Mouse (Mus musculus): ENCODE results near the gene Lrrc3c. TPM values are rescaled to one million over a fixed set of nuclear protein-coding genes. Genes with fewer than 3 reads are reported as not detected.

The Lrrc3c gene
- polyA plus RNA-seq, 1 experiment from 2014 or later: not detected

DNA sequence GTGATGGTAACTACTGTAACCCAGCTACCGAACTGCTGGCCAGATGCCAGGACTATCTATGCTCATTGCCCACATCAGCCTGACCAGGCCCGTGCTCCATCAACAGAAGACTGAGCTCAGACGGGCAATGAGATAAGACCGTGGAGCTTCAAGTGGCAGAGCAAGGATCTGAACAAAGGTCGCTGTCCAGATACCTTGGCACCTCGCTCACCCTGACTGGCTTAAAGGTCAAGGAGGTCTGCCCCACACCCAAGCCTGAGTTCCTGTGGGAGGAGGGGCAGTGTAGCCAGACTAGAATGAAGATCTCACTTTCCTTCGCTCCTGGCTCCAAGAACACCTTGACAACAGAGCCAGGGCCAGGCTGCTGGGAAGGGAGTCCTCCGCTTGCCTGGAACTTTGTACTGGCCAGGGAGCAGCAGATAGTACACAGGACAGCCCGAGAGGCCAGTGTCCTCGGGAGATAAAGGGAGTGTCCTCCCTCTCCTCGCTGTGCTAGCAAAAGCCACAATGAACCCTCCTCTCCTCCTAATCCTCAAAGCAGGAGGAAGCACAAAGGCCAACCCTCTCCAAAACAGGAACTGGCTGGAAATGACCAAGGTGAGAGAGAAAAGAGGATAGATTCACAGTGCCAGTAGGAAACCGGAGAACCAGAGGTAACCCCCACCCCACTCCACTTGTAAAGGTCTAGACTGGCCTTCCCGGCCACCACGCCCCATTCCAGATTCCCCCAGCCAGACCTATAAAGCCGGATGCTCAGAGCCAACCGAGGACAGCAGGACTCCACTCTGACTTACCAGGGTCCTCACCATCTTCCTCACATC lies 17.6 kb upstream of the Lrrc3c start:
- Histone ChIP-seq H3K9ac (no peak overlapping the region), H3K27ac (no peak overlapping the region), H3K4me2 (replicated peaks) (no peak overlapping the region), H3K27me3 (replicated peaks) (no peaks in the 10 kb centered on the region), H3K9me3 (no peaks in the 10 kb centered on the region), H3K4me3 (no peak overlapping the region), H3K36me3 (peaks cover 35% of the 10 kb centered on the region), H3K4me1 (peaks cover 9% of the 10 kb centered on the region)
- ATAC-seq (ENCODE audit: low FRiP score, low read depth): no peak
- 87% methylated on average over 16 of the region's 16 CpGs for WGBS

DNA sequence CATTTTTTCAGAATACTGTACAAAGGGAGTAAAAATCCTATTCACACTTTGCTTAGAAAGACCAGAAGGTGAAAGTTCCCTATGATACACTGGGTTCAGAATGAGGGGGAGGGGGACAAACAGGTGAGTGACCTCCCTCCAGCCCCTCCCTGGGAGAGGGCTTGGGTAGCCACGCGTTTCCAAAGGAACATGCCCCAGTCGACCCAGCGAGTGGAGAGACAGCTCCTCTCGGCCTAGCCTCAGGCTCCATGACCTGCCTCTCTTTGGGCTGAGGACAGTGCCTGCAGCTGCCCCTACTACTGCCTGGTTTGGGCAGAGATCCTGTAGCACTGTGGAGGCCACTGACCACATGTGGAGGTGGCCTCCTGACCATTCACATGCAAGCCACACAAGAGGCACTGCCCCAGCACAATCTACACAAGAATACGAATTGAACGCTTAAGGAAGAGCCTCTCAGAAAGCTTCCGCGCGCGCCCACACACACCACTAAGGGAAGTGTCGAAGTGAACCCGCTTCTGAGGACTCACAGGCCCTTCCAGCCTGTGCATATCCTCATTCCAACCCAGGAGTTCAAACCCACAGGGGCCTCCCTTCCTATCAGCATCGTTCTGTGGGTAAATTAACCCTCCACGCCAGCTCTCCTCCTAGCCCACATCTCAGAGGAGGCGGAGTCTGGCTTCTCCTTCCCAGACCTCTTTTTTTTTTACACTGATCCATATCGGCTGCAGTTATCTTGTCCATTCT lies 16.6 kb upstream of the Lrrc3c start:
- no peak for ATAC-seq (ENCODE audit: low FRiP score, low read depth)
- no peak overlapping the region for H3K4me3 ChIP-seq
- peaks cover 35% of the 10 kb centered on the region for H3K36me3 ChIP-seq
- 71% methylated on average over 17 of the region's 17 CpGs for WGBS
- no peaks in the 10 kb centered on the region for H3K9me3 ChIP-seq
- H3K9ac ChIP-seq: no peak overlapping the region
- H3K4me1 ChIP-seq: peaks cover 19% of the 10 kb centered on the region
- H3K4me2 ChIP-seq (replicated peaks): no peak overlapping the region
- no peak overlapping the region for H3K27ac ChIP-seq
- no peaks in the 10 kb centered on the region for H3K27me3 ChIP-seq (replicated peaks)

DNA sequence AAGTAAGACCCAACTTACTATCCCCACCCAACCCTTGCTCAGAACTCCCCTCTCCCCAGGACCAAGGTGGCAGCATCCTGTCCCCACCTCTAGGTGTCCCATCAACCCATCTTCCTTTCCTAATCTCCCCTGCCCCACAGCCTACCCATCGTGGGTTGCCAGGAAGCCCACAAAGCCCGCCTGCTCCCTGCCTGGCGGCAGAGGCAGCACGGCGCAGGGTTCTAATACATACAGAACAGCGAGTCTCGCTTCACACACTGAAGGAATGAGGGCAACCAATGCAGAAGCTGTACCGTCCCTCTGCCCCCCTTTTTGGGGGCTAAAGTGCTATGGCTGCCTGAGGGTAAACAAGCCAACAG lies 16.1 kb upstream of the Lrrc3c start:
- Histone ChIP-seq H3K9me3 (no peaks in the 10 kb centered on the region), H3K4me2 (replicated peaks) (no peak overlapping the region), H3K27me3 (replicated peaks) (no peaks in the 10 kb centered on the region), H3K36me3 (peaks cover 35% of the 10 kb centered on the region), H3K9ac (no peak overlapping the region), H3K27ac (no peak overlapping the region), H3K4me3 (no peak overlapping the region), H3K4me1 (peaks cover 19% of the 10 kb centered on the region)
- no peak for ATAC-seq (ENCODE audit: low FRiP score, low read depth)
- WGBS: 83% methylated on average over 8 of the region's 8 CpGs

DNA sequence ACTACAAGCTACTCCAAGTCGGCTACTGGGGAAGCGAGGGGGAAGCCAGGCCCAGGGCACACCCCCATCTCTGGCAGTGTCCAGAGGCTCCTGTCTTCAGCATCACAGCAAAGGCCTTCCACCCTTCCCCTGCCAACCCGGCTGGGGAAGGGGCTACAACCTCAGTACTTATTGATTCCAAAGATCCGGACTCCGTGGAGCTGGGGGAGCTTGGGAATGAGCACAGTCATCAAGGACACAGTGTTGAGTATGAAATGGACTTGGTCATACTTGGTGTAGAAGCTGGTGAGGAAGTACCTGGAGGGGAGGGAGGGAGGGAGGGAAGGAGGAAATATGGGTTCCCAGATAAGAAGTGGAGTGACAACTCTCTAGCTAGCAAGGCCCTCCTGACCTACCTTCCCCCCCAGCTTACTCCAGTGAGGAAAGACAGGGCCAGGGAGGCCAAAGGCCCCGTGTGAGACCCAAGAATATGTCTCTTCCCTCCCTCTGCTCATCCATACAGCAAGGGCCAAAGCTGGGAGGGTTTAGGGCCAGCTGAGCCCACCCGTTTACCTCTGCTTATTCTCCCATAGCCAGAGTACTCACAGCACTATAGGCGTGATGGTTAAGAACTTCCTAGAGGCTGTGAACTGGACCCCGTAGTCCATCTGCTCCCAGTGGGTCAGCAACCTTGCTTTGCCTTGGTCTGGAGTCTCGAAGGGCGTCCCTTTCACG lies 15.4 kb upstream of the Lrrc3c start:
- Histone ChIP-seq H3K4me2 (replicated peaks) (no peak overlapping the region), H3K36me3 (peaks cover 35% of the 10 kb centered on the region), H3K9ac (no peak overlapping the region), H3K27ac (no peak overlapping the region), H3K27me3 (replicated peaks) (no peaks in the 10 kb centered on the region), H3K4me3 (no peak overlapping the region), H3K4me1 (peaks cover 22% of the 10 kb centered on the region), H3K9me3 (no peaks in the 10 kb centered on the region)
- 85% methylated on average over 12 of the region's 12 CpGs for WGBS
- no peak for ATAC-seq (ENCODE audit: low FRiP score, low read depth)

DNA sequence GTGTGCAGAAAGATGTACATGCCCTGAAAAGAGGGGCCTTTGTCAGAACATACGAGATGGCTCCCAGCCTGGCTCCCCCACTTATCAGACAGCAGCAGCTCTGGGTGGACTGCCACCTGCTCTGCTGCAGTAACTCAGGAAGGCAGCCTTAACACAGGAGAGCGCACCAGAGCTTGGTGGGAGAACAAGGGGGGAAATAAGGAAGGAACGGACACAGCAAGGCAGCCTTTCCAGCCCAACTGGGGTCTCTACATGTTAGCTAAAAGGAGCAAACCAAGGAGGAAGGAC lies 14.9 kb upstream of the Lrrc3c start:
- Histone ChIP-seq H3K9me3 (no peaks in the 10 kb centered on the region), H3K36me3 (peaks cover 35% of the 10 kb centered on the region), H3K4me2 (replicated peaks) (no peak overlapping the region), H3K27ac (no peak overlapping the region), H3K9ac (no peak overlapping the region), H3K4me3 (no peak overlapping the region), H3K4me1 (peaks cover 24% of the 10 kb centered on the region), H3K27me3 (replicated peaks) (no peaks in the 10 kb centered on the region)
- WGBS: 93% methylated on average over 3 of the region's 3 CpGs
- no peak for ATAC-seq (ENCODE audit: low FRiP score, low read depth)

DNA sequence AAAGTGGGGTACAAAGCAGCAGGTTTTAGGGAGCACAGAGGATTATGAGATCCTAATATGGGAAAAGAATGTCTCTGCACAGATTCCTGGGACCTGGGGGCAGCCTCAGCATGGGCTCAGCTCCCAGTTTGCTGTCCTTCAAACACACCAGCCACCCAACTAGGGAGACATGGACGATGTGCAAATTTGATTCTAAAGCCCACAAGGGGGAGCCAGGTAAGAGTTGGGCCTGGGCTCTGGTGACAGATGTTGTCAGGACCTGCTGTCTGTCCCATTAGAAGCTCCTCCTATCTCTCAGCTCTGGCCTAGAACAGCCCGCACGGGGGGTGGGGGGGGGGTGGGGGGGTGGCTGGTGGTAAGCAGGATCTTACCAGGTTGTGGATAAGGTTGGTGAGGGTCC lies 14.5 kb upstream of the Lrrc3c start:
- Histone ChIP-seq H3K9ac (no peak overlapping the region), H3K4me2 (replicated peaks) (no peak overlapping the region), H3K27me3 (replicated peaks) (no peaks in the 10 kb centered on the region), H3K27ac (no peak overlapping the region), H3K9me3 (no peaks in the 10 kb centered on the region), H3K4me1 (peaks cover 27% of the 10 kb centered on the region), H3K4me3 (no peak overlapping the region), H3K36me3 (peaks cover 35% of the 10 kb centered on the region)
- WGBS: 53% methylated on average over 3 of the region's 3 CpGs
- no peak for ATAC-seq (ENCODE audit: low FRiP score, low read depth)

DNA sequence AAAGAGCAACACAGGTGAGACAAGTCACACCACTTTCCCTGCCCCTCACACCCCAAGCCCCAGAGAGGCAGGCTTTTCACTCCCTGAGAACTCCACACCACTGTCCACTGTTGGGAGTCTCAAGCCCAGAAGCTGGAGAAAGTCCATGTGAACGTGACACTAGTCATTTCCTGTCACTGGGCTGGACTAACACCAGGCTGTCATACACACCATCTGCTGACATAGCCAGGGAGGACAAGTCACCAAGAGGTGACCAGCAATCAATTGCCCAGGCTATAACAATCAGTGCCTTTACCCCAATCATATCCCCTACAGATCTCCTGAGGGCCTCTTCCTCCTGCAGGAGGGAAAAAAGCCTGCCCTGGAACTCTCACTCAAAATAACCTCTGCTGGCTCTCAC lies 13.9 kb upstream of the Lrrc3c start:
- no peak overlapping the region for H3K4me2 ChIP-seq (replicated peaks)
- no peak overlapping the region for H3K9ac ChIP-seq
- no peak for ATAC-seq (ENCODE audit: low FRiP score, low read depth)
- H3K9me3 ChIP-seq: no peaks in the 10 kb centered on the region
- H3K27ac ChIP-seq: no peak overlapping the region
- H3K36me3 ChIP-seq: peaks cover 35% of the 10 kb centered on the region
- H3K4me1 ChIP-seq: peaks cover 27% of the 10 kb centered on the region
- WGBS: 77% methylated on average over 1 of the region's 1 CpGs
- H3K27me3 ChIP-seq (replicated peaks): no peaks in the 10 kb centered on the region
- no peak overlapping the region for H3K4me3 ChIP-seq

DNA sequence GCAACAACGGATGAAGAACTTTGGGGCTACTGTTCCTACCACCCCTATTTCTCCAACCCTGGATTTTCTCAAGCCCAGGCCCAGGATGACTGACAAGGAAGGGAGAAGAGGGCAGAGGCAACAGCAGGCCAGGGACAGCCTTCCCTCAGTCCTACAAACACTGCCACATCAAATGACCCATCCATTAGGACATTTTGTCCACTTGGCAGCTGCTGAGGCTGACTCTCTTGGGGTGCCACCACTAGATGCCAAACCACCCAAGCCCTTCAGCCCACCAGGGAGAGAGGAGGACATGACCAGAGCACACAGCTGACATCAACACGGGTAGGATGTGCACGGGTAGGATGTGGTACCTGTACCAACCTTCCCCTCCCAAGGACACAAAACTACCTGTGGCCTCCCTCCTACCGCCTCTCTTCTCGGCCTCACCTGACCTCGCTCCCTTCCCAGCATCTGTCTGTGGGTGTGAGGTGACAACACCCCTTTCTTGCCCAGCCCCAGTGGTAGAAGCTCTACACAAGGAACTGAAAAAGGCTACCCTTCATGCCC lies 13.4 kb upstream of the Lrrc3c start:
- Histone ChIP-seq H3K27ac (no peak overlapping the region), H3K4me1 (peaks cover 27% of the 10 kb centered on the region), H3K36me3 (peaks cover 35% of the 10 kb centered on the region), H3K27me3 (replicated peaks) (no peaks in the 10 kb centered on the region), H3K9me3 (no peaks in the 10 kb centered on the region), H3K9ac (no peak overlapping the region), H3K4me2 (replicated peaks) (peak overlapping the region; percentile 92; the same call in 1 of the 2 replicates), H3K4me3 (no peak overlapping the region)
- ATAC-seq (ENCODE audit: low FRiP score, low read depth): no peak
- 98% methylated on average over 6 of the region's 6 CpGs for WGBS

DNA sequence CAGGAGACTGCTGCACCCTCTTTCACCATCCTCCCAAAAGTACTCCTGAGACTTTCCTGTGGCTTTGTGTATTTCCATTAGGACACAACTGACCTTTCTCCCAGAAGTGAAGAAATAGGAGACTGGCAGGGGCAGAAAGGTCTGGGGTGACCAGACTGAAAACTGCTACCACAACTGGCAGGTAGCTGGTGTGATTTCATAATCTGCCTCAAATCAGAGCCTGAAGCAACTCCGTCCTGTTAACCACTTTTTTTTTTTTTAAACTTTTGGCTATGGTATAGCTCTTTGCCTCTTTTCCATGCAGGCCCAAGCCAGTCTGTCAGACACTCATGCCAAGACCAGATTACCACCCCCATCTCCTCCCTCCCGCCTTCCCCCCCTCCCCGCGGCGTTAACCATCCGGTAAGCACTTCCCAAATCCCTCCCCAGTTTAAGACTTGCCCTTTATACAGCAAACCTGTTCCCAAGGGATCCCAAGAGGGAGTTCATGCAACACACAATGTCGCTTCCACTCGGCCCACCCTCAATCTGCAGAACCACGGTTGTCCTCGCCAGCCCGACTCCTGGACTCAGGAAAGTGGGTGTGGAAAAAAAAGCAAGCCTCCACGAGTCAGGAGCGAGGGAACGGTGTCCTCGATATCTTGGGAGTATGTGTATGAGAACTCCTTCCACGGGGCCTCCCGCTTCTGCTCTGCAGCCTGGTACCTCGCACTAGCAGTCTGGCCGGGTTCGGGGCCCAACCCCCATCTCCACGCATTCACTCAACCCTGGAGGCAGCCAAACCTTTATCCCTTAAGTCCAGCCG lies 11.8 kb upstream of the Lrrc3c start:
- Histone ChIP-seq H3K36me3 (peaks cover 22% of the 10 kb centered on the region), H3K27me3 (replicated peaks) (no peaks in the 10 kb centered on the region), H3K9ac (peak overlapping the region; percentile 91), H3K4me1 (peaks cover 27% of the 10 kb centered on the region), H3K27ac (no peak overlapping the region), H3K9me3 (no peaks in the 10 kb centered on the region), H3K4me3 (peak overlapping the region; percentile 84), H3K4me2 (replicated peaks) (peak overlapping the region; percentile 92)
- 3% methylated on average over 22 of the region's 22 CpGs for WGBS
- ATAC-seq (ENCODE audit: low FRiP score, low read depth): peak; percentile 42

DNA sequence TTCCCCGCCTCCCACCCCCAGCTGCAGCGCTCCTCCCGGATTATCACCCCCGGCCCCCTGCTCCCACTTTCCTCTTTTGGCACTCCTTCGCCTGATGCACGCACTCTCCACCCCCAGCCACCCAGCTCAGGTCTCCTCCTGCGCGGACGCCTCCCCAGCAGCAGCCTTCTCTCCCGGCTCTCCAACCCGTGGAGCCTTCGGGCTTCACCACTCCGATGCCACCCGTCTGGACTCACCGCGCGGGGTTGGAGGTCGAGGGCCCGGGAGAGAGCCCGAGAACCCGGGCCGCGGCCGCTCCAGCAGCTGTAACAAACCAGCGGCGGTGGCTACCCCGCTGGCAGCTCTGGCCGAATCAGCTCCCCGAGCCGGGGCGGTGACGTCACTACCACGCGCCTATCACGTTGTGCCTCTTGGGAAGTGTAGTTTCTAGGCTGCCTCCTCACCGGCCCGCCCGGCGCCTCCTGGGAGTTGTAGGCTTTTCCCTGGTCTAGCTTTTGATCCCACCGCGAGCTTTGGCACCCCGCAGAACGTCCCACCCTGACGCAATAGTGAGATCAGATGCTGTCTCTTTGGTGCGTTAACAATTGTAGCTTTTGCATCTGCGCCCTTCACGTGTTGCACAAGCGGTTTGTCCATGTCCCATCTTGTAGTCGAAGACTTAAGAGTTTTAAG lies 11.1 kb upstream of the Lrrc3c start, which contains the start of gene Ormdl3:
Ormdl3 (minus strand) TSS at position 477 of the 672 bp plus-strand sequence.
- under 1% methylated on average over 49 of the region's 49 CpGs for WGBS
- ATAC-seq (ENCODE audit: low FRiP score, low read depth): peak; percentile 94
- no peaks in the 10 kb centered on the region for H3K27me3 ChIP-seq (replicated peaks)
- peaks cover 16% of the 10 kb centered on the region for H3K36me3 ChIP-seq
- H3K9me3 ChIP-seq: no peaks in the 10 kb centered on the region
- peak within 1 kb of the TSS; percentile 91 for H3K9ac ChIP-seq
- H3K27ac ChIP-seq: no peak within 1 kb of the TSS; the same call in 1 of the 2 replicates
- peaks cover 27% of the 10 kb centered on the region for H3K4me1 ChIP-seq
- H3K4me2 ChIP-seq (replicated peaks): peak within 1 kb of the TSS; percentile 92
- peak within 1 kb of the TSS; percentile 84 for H3K4me3 ChIP-seq

Measured in neural tube, embryonic 12.5 days (tissue).